Mouse (Mus musculus): ENCODE measurements around the gene Gpat3. TPM values are rescaled to one million over a fixed set of nuclear protein-coding genes. Genes with fewer than 3 reads are reported as not detected.

Gene Gpat3
- polyA plus RNA-seq, 2 experiments, result 1.1 to 1.9 TPM

GRCm38 (mm10) chr5:100866183-100866582 lies 20.7 kb downstream of the Gpat3 start:
- DNase-seq (ENCODE audit: low spot score) (peak; percentile 30), ATAC-seq (ENCODE audit: low FRiP score, low read depth) (no peak)
- H3K9ac ChIP-seq (ENCODE audit: low read depth, low read length, severe bottlenecking), result no peak overlapping the region
- WGBS, result 33% methylated on average over 2 of the region's 2 CpGs
- H3K4me1 ChIP-seq (ENCODE audit: control insufficient read depth, insufficient read depth, low read length), result no peaks in the 10 kb centered on the region
- no peaks in the 10 kb centered on the region for H3K36me3 ChIP-seq (ENCODE audit: control insufficient read depth, insufficient read depth, low read length)
- no peaks in the 10 kb centered on the region for H3K9me3 ChIP-seq (ENCODE audit: control insufficient read depth, low read length)
- no peak overlapping the region for H3K4me3 ChIP-seq (replicated peaks; ENCODE audit: low read length)
- TF ChIP-seq POLR2A (IDR thresholded peaks at IDR 0.05; ENCODE audit: borderline replicate concordance, extremely low read depth, insufficient read depth, insufficient read length), result no peak
- no peak overlapping the region for H3K4me2 ChIP-seq (replicated peaks; ENCODE audit: low read depth, low read length, severe bottlenecking)
- no peak overlapping the region for H3K27ac ChIP-seq (replicated peaks; ENCODE audit: low read depth, low read length)
- no peaks in the 10 kb centered on the region for H3K27me3 ChIP-seq (ENCODE audit: control insufficient read depth, insufficient read depth, low read length)

- no peaks in the 10 kb centered on the region for H3K4me1 ChIP-seq (ENCODE audit: control insufficient read depth, insufficient read depth, low read length)
- no peaks in the 10 kb centered on the region for H3K9me3 ChIP-seq (ENCODE audit: control insufficient read depth, low read length)
- H3K4me2 ChIP-seq (replicated peaks; ENCODE audit: low read depth, low read length, severe bottlenecking), result no peak overlapping the region
- no peak overlapping the region for H3K9ac ChIP-seq (ENCODE audit: low read depth, low read length, severe bottlenecking)
- WGBS, result 63% methylated on average over 4 of the region's 4 CpGs
- no peak overlapping the region for H3K27ac ChIP-seq (replicated peaks; ENCODE audit: low read depth, low read length)
- DNase-seq (ENCODE audit: low spot score), result no peak
- no peaks in the 10 kb centered on the region for H3K36me3 ChIP-seq (ENCODE audit: control insufficient read depth, insufficient read depth, low read length)
- no peak for ATAC-seq (ENCODE audit: low FRiP score, low read depth)
- no peaks in the 10 kb centered on the region for H3K27me3 ChIP-seq (ENCODE audit: control insufficient read depth, insufficient read depth, low read length)
- H3K4me3 ChIP-seq (replicated peaks; ENCODE audit: low read length), result no peak overlapping the region
- TF ChIP-seq POLR2A (IDR thresholded peaks at IDR 0.05; ENCODE audit: borderline replicate concordance, extremely low read depth, insufficient read depth, insufficient read length), result no peak
Observed at GRCm38 (mm10) chr5:100869197-100869895, 23.8 kb downstream of the Gpat3 start.

GRCm38 (mm10) chr5:100871987-100872386 lies 26.5 kb downstream of the Gpat3 start:
- WGBS, result 84% methylated on average over 8 of the region's 8 CpGs
- ATAC-seq (ENCODE audit: low FRiP score, low read depth) (no peak), DNase-seq (ENCODE audit: low spot score) (no peak)
- no peaks in the 10 kb centered on the region for H3K4me1 ChIP-seq (ENCODE audit: control insufficient read depth, insufficient read depth, low read length)
- H3K36me3 ChIP-seq (ENCODE audit: control insufficient read depth, insufficient read depth, low read length), result no peaks in the 10 kb centered on the region
- H3K27me3 ChIP-seq (ENCODE audit: control insufficient read depth, insufficient read depth, low read length), result no peaks in the 10 kb centered on the region
- no peak for TF ChIP-seq POLR2A (IDR thresholded peaks at IDR 0.05; ENCODE audit: borderline replicate concordance, extremely low read depth, insufficient read depth, insufficient read length)
- no peak overlapping the region for H3K9ac ChIP-seq (ENCODE audit: low read depth, low read length, severe bottlenecking)
- no peak overlapping the region for H3K27ac ChIP-seq (replicated peaks; ENCODE audit: low read depth, low read length)
- no peak overlapping the region for H3K4me3 ChIP-seq (replicated peaks; ENCODE audit: low read length)
- no peak overlapping the region for H3K4me2 ChIP-seq (replicated peaks; ENCODE audit: low read depth, low read length, severe bottlenecking)
- no peaks in the 10 kb centered on the region for H3K9me3 ChIP-seq (ENCODE audit: control insufficient read depth, low read length)

- no peak overlapping the region for H3K4me3 ChIP-seq (replicated peaks; ENCODE audit: low read length)
- H3K9ac ChIP-seq (ENCODE audit: low read depth, low read length, severe bottlenecking), result no peak overlapping the region
- no peaks in the 10 kb centered on the region for H3K36me3 ChIP-seq (ENCODE audit: control insufficient read depth, insufficient read depth, low read length)
- no peak overlapping the region for H3K4me2 ChIP-seq (replicated peaks; ENCODE audit: low read depth, low read length, severe bottlenecking)
- H3K27me3 ChIP-seq (ENCODE audit: control insufficient read depth, insufficient read depth, low read length), result no peaks in the 10 kb centered on the region
- no peaks in the 10 kb centered on the region for H3K9me3 ChIP-seq (ENCODE audit: control insufficient read depth, low read length)
- WGBS, result 72% methylated on average over 7 of the region's 7 CpGs
- H3K27ac ChIP-seq (replicated peaks; ENCODE audit: low read depth, low read length), result no peak overlapping the region
- ATAC-seq (ENCODE audit: low FRiP score, low read depth), result no peak
- no peaks in the 10 kb centered on the region for H3K4me1 ChIP-seq (ENCODE audit: control insufficient read depth, insufficient read depth, low read length)
- DNase-seq (ENCODE audit: low spot score), result no peak
- no peak for TF ChIP-seq POLR2A (IDR thresholded peaks at IDR 0.05; ENCODE audit: borderline replicate concordance, extremely low read depth, insufficient read depth, insufficient read length)
Observed at GRCm38 (mm10) chr5:100874721-100875120, 29.2 kb downstream of the Gpat3 start.

GRCm38 (mm10) chr5:100875180-100875579 lies 29.7 kb downstream of the Gpat3 start:
- no peak overlapping the region for H3K9ac ChIP-seq (ENCODE audit: low read depth, low read length, severe bottlenecking)
- no peaks in the 10 kb centered on the region for H3K36me3 ChIP-seq (ENCODE audit: control insufficient read depth, insufficient read depth, low read length)
- 73% methylated on average over 10 of the region's 10 CpGs for WGBS
- no peaks in the 10 kb centered on the region for H3K27me3 ChIP-seq (ENCODE audit: control insufficient read depth, insufficient read depth, low read length)
- H3K4me1 ChIP-seq (ENCODE audit: control insufficient read depth, insufficient read depth, low read length), result no peaks in the 10 kb centered on the region
- no peak overlapping the region for H3K4me3 ChIP-seq (replicated peaks; ENCODE audit: low read length)
- ATAC-seq (ENCODE audit: low FRiP score, low read depth) (no peak), DNase-seq (ENCODE audit: low spot score) (no peak)
- H3K4me2 ChIP-seq (replicated peaks; ENCODE audit: low read depth, low read length, severe bottlenecking), result no peak overlapping the region
- no peak for TF ChIP-seq POLR2A (IDR thresholded peaks at IDR 0.05; ENCODE audit: borderline replicate concordance, extremely low read depth, insufficient read depth, insufficient read length)
- no peak overlapping the region for H3K27ac ChIP-seq (replicated peaks; ENCODE audit: low read depth, low read length)
- H3K9me3 ChIP-seq (ENCODE audit: control insufficient read depth, low read length), result no peaks in the 10 kb centered on the region

Data from limb, embryonic 14.5 days (tissue).